Mouse (Mus musculus): ENCODE measurements at regions not wholly inside any gene's neighbourhood (a gene's known extent, or its start where the extent isn't known, plus 50 kb on each side); places are given as distances from the start of the nearest gene placed in this dataset.

GRCm38 (mm10) chr10:56525791-56526190, 148.7 kb downstream of the Gja1 start:
- ATAC-seq (replicated peaks; ENCODE audit: low FRiP score, low read depth): no peak
- H3K4me2 ChIP-seq (ENCODE audit: low read length): no peak overlapping the region
- no peaks in the 10 kb centered on the region for H3K36me3 ChIP-seq (ENCODE audit: insufficient read depth, low read length)
- TF ChIP-seq CTCF (IDR thresholded peaks at IDR 0.05; ENCODE audit: low read depth): no peak
- H3K4me1 ChIP-seq (replicated peaks; ENCODE audit: insufficient read depth, low read length): no peaks in the 10 kb centered on the region
- 60% methylated on average over 2 of the region's 2 CpGs for WGBS
- no peaks in the 10 kb centered on the region for H3K9me3 ChIP-seq (replicated peaks; ENCODE audit: low read length)
- no peaks in the 10 kb centered on the region for H3K27me3 ChIP-seq (ENCODE audit: insufficient read depth, low read length)
- no peak overlapping the region for H3K4me3 ChIP-seq (replicated peaks; ENCODE audit: low read depth, low read length)
- H3K9ac ChIP-seq (ENCODE audit: low read depth, low read length): no peak overlapping the region
- no peak for DNase-seq (ENCODE audit: low spot score)
- H3K27ac ChIP-seq: no peak overlapping the region

GRCm38 (mm10) chr10:56537091-56537490, 160.0 kb downstream of the Gja1 start:
- Histone ChIP-seq H3K4me2 (ENCODE audit: low read length) (no peak overlapping the region), H3K4me1 (replicated peaks; ENCODE audit: insufficient read depth, low read length) (no peaks in the 10 kb centered on the region), H3K9me3 (replicated peaks; ENCODE audit: low read length) (no peaks in the 10 kb centered on the region), H3K36me3 (ENCODE audit: insufficient read depth, low read length) (no peaks in the 10 kb centered on the region), H3K27ac (no peak overlapping the region), H3K9ac (ENCODE audit: low read depth, low read length) (no peak overlapping the region), H3K4me3 (replicated peaks; ENCODE audit: low read depth, low read length) (no peak overlapping the region), H3K27me3 (ENCODE audit: insufficient read depth, low read length) (no peaks in the 10 kb centered on the region)
- no peak for TF ChIP-seq CTCF (IDR thresholded peaks at IDR 0.05; ENCODE audit: low read depth)
- WGBS: 55% methylated on average over 4 of the region's 4 CpGs
- DNase-seq (ENCODE audit: low spot score): no peak
- ATAC-seq (replicated peaks; ENCODE audit: low FRiP score, low read depth): no peak

DNA sequence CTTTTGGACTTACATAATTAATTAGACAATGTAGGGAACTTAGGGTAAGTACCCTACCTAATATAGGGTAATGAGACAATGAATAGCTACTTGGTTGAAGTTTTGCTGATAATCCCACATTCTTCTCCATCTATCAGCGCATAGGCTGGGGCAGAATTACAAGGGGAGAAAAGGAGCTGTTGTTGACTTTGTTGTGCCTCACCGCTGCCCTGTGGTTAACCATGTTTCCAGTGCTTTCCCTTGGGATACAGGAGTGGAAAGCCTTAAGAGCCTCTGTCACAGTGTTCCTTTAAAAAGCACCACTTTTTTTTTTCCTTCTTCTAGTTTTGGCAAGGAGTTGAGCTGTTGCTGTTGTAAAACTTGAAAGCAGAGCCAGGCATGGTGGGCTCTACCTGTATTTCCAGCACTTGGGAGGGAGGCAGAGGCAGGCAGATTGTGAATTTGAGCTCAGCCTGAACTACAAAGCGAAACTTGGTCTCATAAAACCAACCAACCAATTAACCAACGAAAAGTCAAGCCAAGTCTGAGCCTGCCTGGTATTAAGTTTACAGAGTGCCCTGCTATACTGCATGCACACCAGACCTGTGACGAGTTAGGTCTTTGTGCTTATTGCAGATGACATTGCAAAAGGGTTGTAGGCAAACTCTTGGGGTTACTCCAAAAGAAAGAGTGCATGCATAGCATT, 162.8 kb downstream of the Gja1 start:
- no peak for TF ChIP-seq CTCF (IDR thresholded peaks at IDR 0.05; ENCODE audit: low read depth)
- Histone ChIP-seq H3K27me3 (ENCODE audit: insufficient read depth, low read length) (no peaks in the 10 kb centered on the region), H3K4me1 (replicated peaks; ENCODE audit: insufficient read depth, low read length) (no peaks in the 10 kb centered on the region), H3K9me3 (replicated peaks; ENCODE audit: low read length) (peaks cover 3% of the 10 kb centered on the region; the same call in 1 of the 2 replicates), H3K4me2 (ENCODE audit: low read length) (no peak overlapping the region), H3K4me3 (replicated peaks; ENCODE audit: low read depth, low read length) (no peak overlapping the region), H3K9ac (ENCODE audit: low read depth, low read length) (no peak overlapping the region), H3K36me3 (ENCODE audit: insufficient read depth, low read length) (no peaks in the 10 kb centered on the region), H3K27ac (no peak overlapping the region)
- ATAC-seq (replicated peaks; ENCODE audit: low FRiP score, low read depth) (no peak), DNase-seq (ENCODE audit: low spot score) (peak; percentile 6)
- WGBS: 45% methylated on average over 5 of the region's 5 CpGs

- Histone ChIP-seq H3K4me3 (replicated peaks; ENCODE audit: low read depth, low read length) (no peak overlapping the region), H3K9ac (ENCODE audit: low read depth, low read length) (no peak overlapping the region), H3K9me3 (replicated peaks; ENCODE audit: low read length) (peaks cover 3% of the 10 kb centered on the region; the same call in 1 of the 2 replicates), H3K4me1 (replicated peaks; ENCODE audit: insufficient read depth, low read length) (no peaks in the 10 kb centered on the region), H3K36me3 (ENCODE audit: insufficient read depth, low read length) (no peaks in the 10 kb centered on the region), H3K4me2 (ENCODE audit: low read length) (no peak overlapping the region), H3K27me3 (ENCODE audit: insufficient read depth, low read length) (no peaks in the 10 kb centered on the region), H3K27ac (no peak overlapping the region)
- ATAC-seq (replicated peaks; ENCODE audit: low FRiP score, low read depth) (no peak), DNase-seq (ENCODE audit: low spot score) (no peak)
- 83% methylated on average over 3 of the region's 3 CpGs for WGBS
- TF ChIP-seq CTCF (IDR thresholded peaks at IDR 0.05; ENCODE audit: low read depth): no peak
Measured at GRCm38 (mm10) chr10:56542106-56542505, 165.0 kb downstream of the Gja1 start.

GRCm38 (mm10) chr10:56545989-56546388, 168.9 kb downstream of the Gja1 start:
- Histone ChIP-seq H3K36me3 (ENCODE audit: insufficient read depth, low read length) (no peaks in the 10 kb centered on the region), H3K4me3 (replicated peaks; ENCODE audit: low read depth, low read length) (no peak overlapping the region), H3K4me2 (ENCODE audit: low read length) (no peak overlapping the region), H3K9ac (ENCODE audit: low read depth, low read length) (no peak overlapping the region), H3K27ac (no peak overlapping the region), H3K9me3 (replicated peaks; ENCODE audit: low read length) (peaks cover 3% of the 10 kb centered on the region; the same call in 1 of the 2 replicates), H3K4me1 (replicated peaks; ENCODE audit: insufficient read depth, low read length) (no peaks in the 10 kb centered on the region), H3K27me3 (ENCODE audit: insufficient read depth, low read length) (no peaks in the 10 kb centered on the region)
- no peak for DNase-seq (ENCODE audit: low spot score)
- 48% methylated on average over 3 of the region's 3 CpGs for WGBS
- ATAC-seq (replicated peaks; ENCODE audit: low FRiP score, low read depth): no peak
- no peak for TF ChIP-seq CTCF (IDR thresholded peaks at IDR 0.05; ENCODE audit: low read depth)

DNA sequence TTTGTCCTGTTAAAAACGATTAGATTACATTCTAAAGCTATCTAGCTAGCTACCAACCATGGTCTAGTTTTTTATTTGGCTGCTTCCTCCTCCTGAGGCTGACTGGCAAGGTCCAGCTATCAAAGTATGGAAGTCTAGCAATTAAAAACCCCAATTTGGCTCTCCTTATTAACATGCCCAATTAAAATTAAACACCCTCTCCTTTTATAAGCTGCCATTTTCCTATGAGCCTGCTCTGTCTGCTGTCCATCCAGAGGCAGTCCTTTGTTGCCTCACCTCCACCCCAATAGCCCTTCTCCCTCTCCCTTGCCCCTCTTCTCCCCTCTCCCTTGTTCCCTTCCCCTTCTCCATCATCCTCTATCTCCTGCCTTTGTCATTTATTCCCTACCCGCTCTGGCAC, 169.7 kb downstream of the Gja1 start:
- H3K9me3 ChIP-seq (replicated peaks; ENCODE audit: low read length): peaks cover 3% of the 10 kb centered on the region; the same call in 1 of the 2 replicates
- H3K4me1 ChIP-seq (replicated peaks; ENCODE audit: insufficient read depth, low read length): no peaks in the 10 kb centered on the region
- no peaks in the 10 kb centered on the region for H3K27me3 ChIP-seq (ENCODE audit: insufficient read depth, low read length)
- WGBS: 63% methylated on average over 2 of the region's 2 CpGs
- ATAC-seq (replicated peaks; ENCODE audit: low FRiP score, low read depth) (no peak), DNase-seq (ENCODE audit: low spot score) (no peak)
- no peak overlapping the region for H3K4me2 ChIP-seq (ENCODE audit: low read length)
- no peak overlapping the region for H3K9ac ChIP-seq (ENCODE audit: low read depth, low read length)
- no peaks in the 10 kb centered on the region for H3K36me3 ChIP-seq (ENCODE audit: insufficient read depth, low read length)
- no peak overlapping the region for H3K4me3 ChIP-seq (replicated peaks; ENCODE audit: low read depth, low read length)
- no peak for TF ChIP-seq CTCF (IDR thresholded peaks at IDR 0.05; ENCODE audit: low read depth)
- no peak overlapping the region for H3K27ac ChIP-seq

DNA sequence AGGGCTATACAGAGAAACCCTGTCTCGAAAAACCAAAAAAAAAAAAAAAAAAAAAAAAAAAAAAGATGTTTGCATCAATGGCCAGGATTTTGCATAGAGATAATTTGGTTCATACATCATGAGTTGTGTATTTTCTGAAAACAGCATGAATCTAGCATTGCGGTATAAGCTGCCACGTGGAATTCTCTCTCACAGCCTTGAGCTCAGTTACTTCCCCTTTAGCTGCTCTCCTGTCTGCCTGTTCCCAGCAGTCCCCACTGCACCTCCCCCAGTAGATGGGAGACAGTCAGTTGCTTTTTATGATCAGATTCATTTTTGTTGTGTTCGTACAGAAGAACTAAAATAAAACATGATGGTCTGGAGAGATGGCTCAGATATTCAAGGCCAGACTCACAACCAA, 170.7 kb downstream of the Gja1 start:
- Histone ChIP-seq H3K4me1 (replicated peaks; ENCODE audit: insufficient read depth, low read length) (no peaks in the 10 kb centered on the region), H3K27ac (no peak overlapping the region), H3K9ac (ENCODE audit: low read depth, low read length) (no peak overlapping the region), H3K27me3 (ENCODE audit: insufficient read depth, low read length) (no peaks in the 10 kb centered on the region), H3K4me2 (ENCODE audit: low read length) (no peak overlapping the region), H3K4me3 (replicated peaks; ENCODE audit: low read depth, low read length) (no peak overlapping the region), H3K36me3 (ENCODE audit: insufficient read depth, low read length) (no peaks in the 10 kb centered on the region), H3K9me3 (replicated peaks; ENCODE audit: low read length) (peaks cover 3% of the 10 kb centered on the region; the same call in 1 of the 2 replicates)
- DNase-seq (ENCODE audit: low spot score) (no peak), ATAC-seq (replicated peaks; ENCODE audit: low FRiP score, low read depth) (no peak)
- WGBS: 87% methylated on average over 3 of the region's 4 CpGs
- no peak for TF ChIP-seq CTCF (IDR thresholded peaks at IDR 0.05; ENCODE audit: low read depth)

All from kidney, postnatal 0 days (tissue).